Mouse (Mus musculus): ENCODE data around the gene Lrch3. TPM values are rescaled to one million over a fixed set of nuclear protein-coding genes. Genes with fewer than 3 reads are reported as not detected.

Gene Lrch3
- total and polyA plus RNA-seq, 3 experiments, result 9.9 to 77.1 (median 33.1) TPM

DNA sequence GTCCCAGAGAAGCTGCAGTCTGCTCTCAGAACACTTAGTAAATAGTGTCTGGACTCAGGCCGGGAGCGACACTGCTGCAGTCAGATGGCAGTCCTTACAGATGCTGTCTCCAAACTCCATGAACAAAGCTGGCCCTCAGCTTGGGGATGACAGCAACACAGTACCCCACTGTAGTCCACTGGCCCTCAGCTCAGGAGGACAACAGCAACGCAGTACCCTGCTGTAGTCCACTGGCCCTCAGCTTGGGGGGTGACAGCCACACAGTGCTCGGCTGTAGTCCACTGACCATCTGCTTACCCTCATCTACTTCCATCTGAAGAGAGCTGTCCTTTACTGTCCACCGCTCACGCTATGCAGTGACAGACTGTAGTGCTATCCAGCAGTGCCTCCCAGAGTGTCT, 96.3 kb downstream of the Lrch3 start:
- no peaks in the 10 kb centered on the region for H3K9me3 ChIP-seq (replicated peaks)

GRCm38 (mm10) chr16:33013801-33014200, 99.9 kb downstream of the Lrch3 start:
- DNase-seq (ENCODE audit: low spot score) (no peak), ATAC-seq (ENCODE audit: extremely low read depth, insufficient number of reproducible peaks, low FRiP score, poor library complexity, severe bottlenecking) (no peak)
- TF ChIP-seq TAL1 (conservative IDR thresholded peaks at IDR 0.05; ENCODE audit: low read depth, low read length) (no peak), POLR2AphosphoS5 (IDR thresholded peaks at IDR 0.05; ENCODE audit: insufficient replicate concordance, low read depth, low read length) (no peak), GATA2 (IDR thresholded peaks at IDR 0.05; ENCODE audit: borderline replicate concordance, low read depth, low read length) (no peak), GATA1 (IDR thresholded peaks at IDR 0.05; ENCODE audit: borderline replicate concordance, low read length) (no peak), CTCF (IDR thresholded peaks at IDR 0.05; ENCODE audit: low read depth, low read length) (no peak)
- H3K9me3 ChIP-seq (replicated peaks), result no peaks in the 10 kb centered on the region
- H3K4me3 ChIP-seq (ENCODE audit: low read depth, low read length), result no peak overlapping the region
- peaks cover 80% of the 10 kb centered on the region for H3K36me3 ChIP-seq (replicated peaks)
- peaks cover 3% of the 10 kb centered on the region; the same call in 1 of the 2 replicates for H3K4me1 ChIP-seq (ENCODE audit: insufficient read depth, low read depth, low read length)
- H3K27me3 ChIP-seq (ENCODE audit: insufficient read depth, low read length), result no peaks in the 10 kb centered on the region; the same call in 1 of the 2 replicates

More for the DNA sequence above, 96.3 kb downstream of the Lrch3 start:
- Histone ChIP-seq H3K27me3 (ENCODE audit: insufficient read depth, low read length) (no peaks in the 10 kb centered on the region; the same call in 1 of the 2 replicates), H3K4me3 (ENCODE audit: low read depth, low read length) (no peak overlapping the region), H3K36me3 (replicated peaks) (peaks cover 90% of the 10 kb centered on the region), H3K4me1 (ENCODE audit: insufficient read depth, low read depth, low read length) (no peaks in the 10 kb centered on the region)
- ATAC-seq (ENCODE audit: extremely low read depth, insufficient number of reproducible peaks, low FRiP score, poor library complexity, severe bottlenecking) (no peak), DNase-seq (ENCODE audit: low spot score) (no peak)
- TF ChIP-seq GATA2 (IDR thresholded peaks at IDR 0.05; ENCODE audit: borderline replicate concordance, low read depth, low read length) (no peak), CTCF (IDR thresholded peaks at IDR 0.05; ENCODE audit: low read depth, low read length) (no peak), TAL1 (conservative IDR thresholded peaks at IDR 0.05; ENCODE audit: low read depth, low read length) (no peak), GATA1 (IDR thresholded peaks at IDR 0.05; ENCODE audit: borderline replicate concordance, low read length) (no peak), POLR2AphosphoS5 (IDR thresholded peaks at IDR 0.05; ENCODE audit: insufficient replicate concordance, low read depth, low read length) (no peak)

DNA sequence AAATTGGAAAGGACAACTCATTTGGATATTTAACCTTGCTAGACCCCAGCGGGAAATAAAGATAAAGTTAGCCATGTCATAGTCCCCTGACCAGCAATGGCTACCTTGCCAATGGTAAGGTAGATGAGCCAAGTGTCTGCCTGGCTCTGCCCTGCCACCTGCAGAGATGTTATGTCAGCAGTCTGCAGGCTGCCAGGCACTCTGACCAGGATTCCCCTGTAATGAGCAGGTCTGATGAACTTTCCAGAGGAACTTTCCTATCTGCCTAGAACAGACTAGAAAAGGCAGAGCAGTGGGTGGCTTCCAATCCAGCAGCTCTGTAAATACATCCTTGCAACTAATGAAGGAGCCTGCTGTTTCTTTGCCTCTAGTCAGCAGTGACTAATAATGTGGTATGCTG, 101.0 kb downstream of the Lrch3 start:
- peaks cover 74% of the 10 kb centered on the region for H3K36me3 ChIP-seq (replicated peaks)

DNA sequence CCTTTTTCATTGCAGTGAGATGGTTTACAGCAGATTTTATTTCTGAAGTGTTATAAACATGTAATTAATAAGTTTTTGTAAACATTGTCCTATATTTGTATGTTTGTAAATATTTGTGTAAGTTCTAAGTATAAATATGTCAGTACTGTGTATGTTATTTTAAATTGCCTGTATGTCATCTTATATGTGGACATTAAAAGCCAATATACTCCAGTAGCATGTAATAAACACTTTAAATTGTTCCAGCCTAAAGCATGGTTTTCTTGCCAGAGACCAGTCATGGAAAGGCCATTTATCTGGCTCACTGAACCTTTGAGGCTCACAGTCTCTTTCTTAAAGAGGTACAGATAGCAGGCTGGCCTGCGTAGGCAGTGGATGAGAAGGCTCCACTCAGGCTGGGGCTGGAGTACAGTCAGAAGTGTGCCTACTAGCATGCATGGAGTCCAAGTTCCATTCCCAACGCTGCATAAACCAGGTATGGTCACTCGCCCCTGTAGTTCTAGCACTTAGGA, 101.6 kb downstream of the Lrch3 start:
- TF ChIP-seq GATA1 (IDR thresholded peaks at IDR 0.05; ENCODE audit: borderline replicate concordance, low read length) (no peak), TAL1 (conservative IDR thresholded peaks at IDR 0.05; ENCODE audit: low read depth, low read length) (no peak), CTCF (IDR thresholded peaks at IDR 0.05; ENCODE audit: low read depth, low read length) (no peak), GATA2 (IDR thresholded peaks at IDR 0.05; ENCODE audit: borderline replicate concordance, low read depth, low read length) (no peak), POLR2AphosphoS5 (IDR thresholded peaks at IDR 0.05; ENCODE audit: insufficient replicate concordance, low read depth, low read length) (no peak)
- no peak for DNase-seq (ENCODE audit: low spot score)
- H3K4me1 ChIP-seq (ENCODE audit: insufficient read depth, low read depth, low read length), result peaks cover 3% of the 10 kb centered on the region; the same call in 1 of the 2 replicates
- no peaks in the 10 kb centered on the region for H3K9me3 ChIP-seq (replicated peaks)
- ATAC-seq (ENCODE audit: extremely low read depth, insufficient number of reproducible peaks, low FRiP score, poor library complexity, severe bottlenecking), result no peak
- H3K4me3 ChIP-seq (ENCODE audit: low read depth, low read length), result no peak overlapping the region
- no peaks in the 10 kb centered on the region; the same call in 1 of the 2 replicates for H3K27me3 ChIP-seq (ENCODE audit: insufficient read depth, low read length)
- H3K36me3 ChIP-seq (replicated peaks), result peaks cover 68% of the 10 kb centered on the region

More for the DNA sequence above, 101.0 kb downstream of the Lrch3 start:
- H3K27me3 ChIP-seq (ENCODE audit: insufficient read depth, low read length), result no peaks in the 10 kb centered on the region; the same call in 1 of the 2 replicates
- peaks cover 3% of the 10 kb centered on the region; the same call in 1 of the 2 replicates for H3K4me1 ChIP-seq (ENCODE audit: insufficient read depth, low read depth, low read length)
- DNase-seq (ENCODE audit: low spot score), result no peak
- no peak overlapping the region for H3K4me3 ChIP-seq (ENCODE audit: low read depth, low read length)
- no peaks in the 10 kb centered on the region for H3K9me3 ChIP-seq (replicated peaks)
- ATAC-seq (ENCODE audit: extremely low read depth, insufficient number of reproducible peaks, low FRiP score, poor library complexity, severe bottlenecking), result no peak
- TF ChIP-seq CTCF (IDR thresholded peaks at IDR 0.05; ENCODE audit: low read depth, low read length) (no peak), GATA1 (IDR thresholded peaks at IDR 0.05; ENCODE audit: borderline replicate concordance, low read length) (no peak), TAL1 (conservative IDR thresholded peaks at IDR 0.05; ENCODE audit: low read depth, low read length) (no peak), GATA2 (IDR thresholded peaks at IDR 0.05; ENCODE audit: borderline replicate concordance, low read depth, low read length) (no peak), POLR2AphosphoS5 (IDR thresholded peaks at IDR 0.05; ENCODE audit: insufficient replicate concordance, low read depth, low read length) (no peak)

DNA sequence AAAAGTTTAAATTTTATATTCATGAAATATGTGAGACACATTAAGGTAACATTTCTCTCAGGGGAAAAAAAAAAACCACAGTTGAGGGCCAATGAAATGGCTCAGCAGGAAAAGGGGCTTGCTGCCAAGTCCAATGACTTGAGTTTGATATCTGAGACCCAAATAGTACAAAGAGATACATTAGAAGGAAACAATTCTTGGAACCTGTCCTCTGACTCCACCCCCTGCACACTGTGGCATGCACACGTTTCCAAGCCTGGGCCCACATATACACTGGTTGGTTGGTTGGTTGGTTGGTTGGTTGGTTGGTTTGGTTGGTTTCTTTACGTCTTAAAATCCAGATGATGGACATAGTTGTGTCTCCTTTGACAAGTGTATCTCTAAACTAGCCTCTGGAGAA, 102.1 kb downstream of the Lrch3 start:
- peaks cover 3% of the 10 kb centered on the region; the same call in 1 of the 2 replicates for H3K4me1 ChIP-seq (ENCODE audit: insufficient read depth, low read depth, low read length)
- no peak for ATAC-seq (ENCODE audit: extremely low read depth, insufficient number of reproducible peaks, low FRiP score, poor library complexity, severe bottlenecking)
- TF ChIP-seq TAL1 (conservative IDR thresholded peaks at IDR 0.05; ENCODE audit: low read depth, low read length) (no peak), GATA1 (IDR thresholded peaks at IDR 0.05; ENCODE audit: borderline replicate concordance, low read length) (no peak), POLR2AphosphoS5 (IDR thresholded peaks at IDR 0.05; ENCODE audit: insufficient replicate concordance, low read depth, low read length) (no peak), GATA2 (IDR thresholded peaks at IDR 0.05; ENCODE audit: borderline replicate concordance, low read depth, low read length) (no peak), CTCF (IDR thresholded peaks at IDR 0.05; ENCODE audit: low read depth, low read length) (no peak)
- DNase-seq (ENCODE audit: low spot score), result no peak
- H3K27me3 ChIP-seq (ENCODE audit: insufficient read depth, low read length), result no peaks in the 10 kb centered on the region
- H3K36me3 ChIP-seq (replicated peaks), result peaks cover 63% of the 10 kb centered on the region
- H3K9me3 ChIP-seq (replicated peaks), result no peaks in the 10 kb centered on the region
- H3K4me3 ChIP-seq (ENCODE audit: low read depth, low read length), result no peak overlapping the region

DNA sequence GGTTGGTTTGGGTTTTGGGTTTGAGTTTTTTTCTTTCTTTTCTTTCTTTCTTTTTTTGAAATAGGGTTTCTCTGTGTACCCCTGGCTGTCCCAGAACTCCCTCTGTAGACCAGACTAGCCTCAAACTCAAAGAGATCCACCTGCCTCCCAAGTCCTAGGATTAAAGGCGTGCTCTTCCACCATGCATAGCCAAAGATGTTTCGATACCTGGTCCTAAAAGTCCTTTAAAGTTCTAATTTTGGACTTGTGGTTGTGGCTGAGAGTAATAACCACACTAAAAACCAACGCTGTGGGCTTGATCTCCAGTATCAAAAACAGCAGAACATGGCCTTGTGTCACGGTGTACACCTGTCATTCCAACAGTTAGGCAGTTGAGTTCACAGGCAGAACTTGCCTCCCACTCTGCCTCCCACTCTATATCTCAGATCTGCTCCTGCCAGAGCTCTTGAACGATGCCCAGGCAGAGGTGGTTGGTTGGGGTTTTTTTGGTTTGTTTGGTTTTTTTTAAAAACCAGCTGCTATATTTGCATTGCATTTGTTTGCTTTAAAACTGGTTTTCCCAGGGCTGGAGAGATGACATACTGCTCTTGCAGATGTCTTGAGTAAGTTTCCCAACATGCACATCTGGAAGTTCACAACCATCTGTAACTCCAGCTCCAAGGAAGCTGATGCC, 103.9 kb downstream of the Lrch3 start:
- H3K36me3 ChIP-seq (replicated peaks), result peaks cover 50% of the 10 kb centered on the region
- peaks cover 3% of the 10 kb centered on the region; the same call in 1 of the 2 replicates for H3K4me1 ChIP-seq (ENCODE audit: insufficient read depth, low read depth, low read length)
- ATAC-seq (ENCODE audit: extremely low read depth, insufficient number of reproducible peaks, low FRiP score, poor library complexity, severe bottlenecking) (no peak), DNase-seq (ENCODE audit: low spot score) (no peak)
- no peak overlapping the region for H3K4me3 ChIP-seq (ENCODE audit: low read depth, low read length)
- H3K27me3 ChIP-seq (ENCODE audit: insufficient read depth, low read length), result no peaks in the 10 kb centered on the region
- H3K9me3 ChIP-seq (replicated peaks), result no peaks in the 10 kb centered on the region
- TF ChIP-seq GATA1 (IDR thresholded peaks at IDR 0.05; ENCODE audit: borderline replicate concordance, low read length), result no peak
- no peak for TF ChIP-seq POLR2AphosphoS5 (IDR thresholded peaks at IDR 0.05; ENCODE audit: insufficient replicate concordance, low read depth, low read length)
- no peak for TF ChIP-seq TAL1 (conservative IDR thresholded peaks at IDR 0.05; ENCODE audit: low read depth, low read length)
- TF ChIP-seq CTCF (IDR thresholded peaks at IDR 0.05; ENCODE audit: low read depth, low read length), result no peak
- no peak for TF ChIP-seq GATA2 (IDR thresholded peaks at IDR 0.05; ENCODE audit: borderline replicate concordance, low read depth, low read length)
